Mouse (Mus musculus): ENCODE measurements around the gene Zbtb12. TPM values are rescaled to one million over a fixed set of nuclear protein-coding genes. Genes with fewer than 3 reads are reported as not detected.
A peak's percentile ranks its signal among the peaks of the same experiment; 100 is the strongest.

Gene Zbtb12
- polyA plus RNA-seq, 1 experiment from 2014 or later: 0.99 TPM

- no peaks in the 10 kb centered on the region for H3K27me3 ChIP-seq (replicated peaks; ENCODE audit: insufficient read depth, low read length)
- no peak for TF ChIP-seq CTCF (IDR thresholded peaks at IDR 0.05)
- TF ChIP-seq EP300 (IDR thresholded peaks at IDR 0.05): no peak
- no peaks in the 10 kb centered on the region for H3K9me3 ChIP-seq (ENCODE audit: low read length)
- no peak overlapping the region for H3K9ac ChIP-seq (replicated peaks; ENCODE audit: low read depth)
- WGBS: 86% methylated on average over 6 of the region's 6 CpGs
- H3K4me3 ChIP-seq (ENCODE audit: low read depth, low read length): no peak overlapping the region
- H3K4me1 ChIP-seq (ENCODE audit: insufficient read depth, low read depth, low read length): no peaks in the 10 kb centered on the region
- H3K27ac ChIP-seq (ENCODE audit: low read length): no peak overlapping the region
- ATAC-seq (no peak), DNase-seq (ENCODE audit: low spot score) (no peak)
- H3K4me2 ChIP-seq (replicated peaks; ENCODE audit: low read depth, low read length): no peak overlapping the region
- no peaks in the 10 kb centered on the region for H3K36me3 ChIP-seq (ENCODE audit: insufficient read depth, low read length)
These were observed 5.4 kb downstream of the Zbtb12 start for GRCm38 (mm10) chr17:34884704-34885103.

- Histone ChIP-seq H3K36me3 (ENCODE audit: insufficient read depth, low read length) (no peaks in the 10 kb centered on the region), H3K9ac (replicated peaks; ENCODE audit: low read depth) (no peak overlapping the region), H3K27me3 (replicated peaks; ENCODE audit: insufficient read depth, low read length) (no peaks in the 10 kb centered on the region), H3K4me1 (ENCODE audit: insufficient read depth, low read depth, low read length) (no peaks in the 10 kb centered on the region), H3K4me3 (ENCODE audit: low read depth, low read length) (no peak overlapping the region), H3K27ac (ENCODE audit: low read length) (no peak overlapping the region), H3K9me3 (ENCODE audit: low read length) (no peaks in the 10 kb centered on the region), H3K4me2 (replicated peaks; ENCODE audit: low read depth, low read length) (no peak overlapping the region)
- 69% methylated on average over 3 of the region's 3 CpGs for WGBS
- DNase-seq (ENCODE audit: low spot score) (no peak), ATAC-seq (no peak)
- TF ChIP-seq EP300 (IDR thresholded peaks at IDR 0.05) (no peak), CTCF (IDR thresholded peaks at IDR 0.05) (no peak)
These were observed 6.3 kb downstream of the Zbtb12 start for GRCm38 (mm10) chr17:34885615-34886014.

- 80% methylated on average over 5 of the region's 5 CpGs for WGBS
- no peaks in the 10 kb centered on the region for H3K36me3 ChIP-seq (ENCODE audit: insufficient read depth, low read length)
These were observed 8.7 kb downstream of the Zbtb12 start for GRCm38 (mm10) chr17:34887942-34888341.

DNA sequence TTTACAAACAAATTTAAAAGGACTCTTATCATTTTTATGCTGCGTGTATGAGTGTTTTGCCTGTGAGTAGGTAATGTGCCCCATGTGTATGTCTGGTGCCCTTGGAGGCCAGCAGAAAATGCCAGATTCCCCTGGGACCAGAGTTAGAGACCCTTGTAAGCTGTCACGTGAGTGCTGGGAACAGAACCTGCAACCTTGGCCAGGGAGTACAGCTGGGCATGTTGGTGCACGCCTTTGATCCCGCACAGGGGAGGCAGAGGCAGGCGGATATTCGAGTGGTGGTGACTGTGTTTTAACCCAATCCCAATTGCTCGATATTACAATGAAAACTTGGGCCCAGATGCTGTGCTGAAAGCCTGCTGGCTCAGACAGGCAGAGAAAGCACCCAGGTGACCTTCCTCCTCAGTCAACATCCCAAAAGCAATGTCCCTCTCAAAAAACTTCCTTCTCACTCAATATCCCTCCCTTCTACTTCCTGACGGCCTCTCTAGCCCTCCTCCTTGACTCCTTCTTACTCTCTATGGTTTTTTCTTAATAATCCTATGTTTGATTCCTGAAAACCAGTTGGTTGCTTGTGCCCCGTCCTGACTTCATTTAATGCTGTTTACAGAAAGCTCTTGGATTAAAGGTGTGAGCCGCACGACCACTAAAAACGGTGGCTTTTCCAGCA is 10.9 kb downstream of the Zbtb12 start:
- TF ChIP-seq EP300 (IDR thresholded peaks at IDR 0.05) (no peak), CTCF (IDR thresholded peaks at IDR 0.05) (no peak)
- no peak for ATAC-seq
- Histone ChIP-seq H3K9me3 (ENCODE audit: low read length) (no peaks in the 10 kb centered on the region), H3K4me2 (replicated peaks; ENCODE audit: low read depth, low read length) (no peak overlapping the region), H3K27me3 (replicated peaks; ENCODE audit: insufficient read depth, low read length) (no peaks in the 10 kb centered on the region), H3K36me3 (ENCODE audit: insufficient read depth, low read length) (no peaks in the 10 kb centered on the region), H3K4me3 (ENCODE audit: low read depth, low read length) (no peak overlapping the region), H3K4me1 (ENCODE audit: insufficient read depth, low read depth, low read length) (peaks cover 3% of the 10 kb centered on the region; the same call in 1 of the 2 replicates), H3K27ac (ENCODE audit: low read length) (no peak overlapping the region), H3K9ac (replicated peaks; ENCODE audit: low read depth) (no peak overlapping the region)
- DNase-seq (ENCODE audit: low spot score): no peak
- 82% methylated on average over 12 of the region's 12 CpGs for WGBS

More at GRCm38 (mm10) chr17:34887942-34888341, 8.7 kb downstream of the Zbtb12 start:
- no peak overlapping the region for H3K4me3 ChIP-seq (ENCODE audit: low read depth, low read length)
- DNase-seq (ENCODE audit: low spot score) (no peak), ATAC-seq (no peak)
- H3K9ac ChIP-seq (replicated peaks; ENCODE audit: low read depth): no peak overlapping the region
- no peaks in the 10 kb centered on the region for H3K9me3 ChIP-seq (ENCODE audit: low read length)
- no peak overlapping the region for H3K27ac ChIP-seq (ENCODE audit: low read length)
- no peaks in the 10 kb centered on the region for H3K27me3 ChIP-seq (replicated peaks; ENCODE audit: insufficient read depth, low read length)
- H3K4me1 ChIP-seq (ENCODE audit: insufficient read depth, low read depth, low read length): no peaks in the 10 kb centered on the region
- H3K4me2 ChIP-seq (replicated peaks; ENCODE audit: low read depth, low read length): no peak overlapping the region
- TF ChIP-seq EP300 (IDR thresholded peaks at IDR 0.05): no peak
- TF ChIP-seq CTCF (IDR thresholded peaks at IDR 0.05): no peak

DNA sequence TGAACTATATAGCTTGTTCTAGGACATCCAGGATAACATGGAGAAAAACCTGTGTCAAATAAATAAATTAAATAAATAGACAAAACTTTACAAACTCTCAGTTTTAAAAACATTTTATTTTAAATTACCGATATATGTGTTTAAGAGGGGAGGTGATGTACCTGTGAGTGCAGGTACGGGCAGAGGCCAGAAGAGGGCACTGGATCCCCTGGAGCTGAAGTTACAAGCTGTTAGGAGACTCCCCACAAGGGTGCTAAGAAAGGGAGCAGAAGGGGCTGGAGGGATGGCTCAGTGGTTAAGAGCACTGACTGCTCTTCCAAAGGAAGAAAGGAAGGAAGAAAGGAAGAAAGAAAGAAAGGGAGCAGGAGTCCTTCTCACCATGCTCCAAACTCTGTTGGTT is 12.1 kb downstream of the Zbtb12 start:
- Histone ChIP-seq H3K9me3 (ENCODE audit: low read length) (no peaks in the 10 kb centered on the region), H3K27ac (ENCODE audit: low read length) (no peak overlapping the region), H3K4me1 (ENCODE audit: insufficient read depth, low read depth, low read length) (peaks cover 3% of the 10 kb centered on the region; the same call in 1 of the 2 replicates), H3K4me2 (replicated peaks; ENCODE audit: low read depth, low read length) (no peak overlapping the region), H3K4me3 (ENCODE audit: low read depth, low read length) (no peak overlapping the region), H3K9ac (replicated peaks; ENCODE audit: low read depth) (no peak overlapping the region), H3K27me3 (replicated peaks; ENCODE audit: insufficient read depth, low read length) (no peaks in the 10 kb centered on the region), H3K36me3 (ENCODE audit: insufficient read depth, low read length) (no peaks in the 10 kb centered on the region)
- WGBS: 94% methylated on average over 2 of the region's 2 CpGs
- no peak for TF ChIP-seq EP300 (IDR thresholded peaks at IDR 0.05)
- peak; percentile 35 for TF ChIP-seq CTCF (IDR thresholded peaks at IDR 0.05)
- ATAC-seq: no peak
- no peak for DNase-seq (ENCODE audit: low spot score)

- Histone ChIP-seq H3K4me3 (ENCODE audit: low read depth, low read length) (no peak overlapping the region), H3K4me2 (replicated peaks; ENCODE audit: low read depth, low read length) (no peak overlapping the region), H3K36me3 (ENCODE audit: insufficient read depth, low read length) (no peaks in the 10 kb centered on the region), H3K9me3 (ENCODE audit: low read length) (no peaks in the 10 kb centered on the region), H3K27ac (ENCODE audit: low read length) (no peak overlapping the region), H3K9ac (replicated peaks; ENCODE audit: low read depth) (no peak overlapping the region), H3K27me3 (replicated peaks; ENCODE audit: insufficient read depth, low read length) (no peaks in the 10 kb centered on the region), H3K4me1 (ENCODE audit: insufficient read depth, low read depth, low read length) (peaks cover 3% of the 10 kb centered on the region; the same call in 1 of the 2 replicates)
- ATAC-seq (no peak), DNase-seq (ENCODE audit: low spot score) (no peak)
- TF ChIP-seq CTCF (IDR thresholded peaks at IDR 0.05) (no peak), EP300 (IDR thresholded peaks at IDR 0.05) (no peak)
- 76% methylated on average over 12 of the region's 12 CpGs for WGBS
These were observed 14.0 kb downstream of the Zbtb12 start for GRCm38 (mm10) chr17:34893072-34893824.
